Mouse (Mus musculus) cerebellum, postnatal 10 days (tissue): ENCODE results near the gene Fam222a.

Experiments used
- DNase-seq, 2 experiments: peaks; one replicate each; pipeline ENCODE4 v3.0.0; 2021; ENCODE audit warnings: mixed read lengths in 2 of 2

Gene Fam222a

DNA sequence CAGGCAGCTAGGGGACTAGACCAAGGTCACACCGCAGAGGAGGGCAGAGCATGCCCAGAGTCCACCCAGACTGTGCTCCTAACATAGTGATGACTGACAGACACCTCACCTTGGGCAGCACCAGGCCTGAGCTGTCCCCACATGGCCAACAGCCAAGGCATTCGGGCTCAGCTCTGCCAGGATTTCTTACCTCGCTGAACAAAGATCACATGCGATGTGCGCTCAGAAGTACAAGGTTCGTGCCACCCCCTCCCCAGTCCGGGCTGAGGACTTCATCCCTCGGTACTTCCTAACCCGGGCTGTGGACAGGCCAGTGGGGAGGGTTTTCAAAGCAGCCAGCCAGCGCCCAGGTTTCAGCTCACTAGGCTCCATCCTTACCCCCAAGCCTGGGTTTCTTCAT is 89.6 kb downstream of the Fam222a start:
- peak; percentile 68 to 70 for DNase-seq

DNA sequence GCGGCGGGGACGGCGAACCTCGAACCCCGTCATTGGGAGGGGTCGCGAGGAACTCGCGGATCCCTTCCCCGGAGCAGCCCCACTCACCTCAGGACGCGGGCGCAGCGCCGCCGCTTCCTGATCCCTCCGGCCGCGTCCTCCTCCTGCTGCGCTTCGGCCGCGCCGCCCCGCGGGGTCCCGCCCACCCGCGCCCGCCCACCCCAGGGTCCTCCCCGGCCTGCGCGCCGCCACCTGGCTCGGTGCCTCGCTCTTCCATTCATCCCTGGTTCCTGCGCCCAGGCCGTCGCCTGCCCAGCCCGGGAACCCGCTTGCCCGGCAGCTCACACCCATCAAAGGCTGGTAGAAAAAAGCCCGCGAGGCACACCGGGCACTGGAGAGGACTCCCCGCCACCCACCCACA is 90.4 kb downstream of the Fam222a start, which contains the start of gene Trpv4:
Gene Trpv4 (minus strand): TSS at position 167 of the 400 bp plus-strand sequence.
- DNase-seq, result no peak

DNA sequence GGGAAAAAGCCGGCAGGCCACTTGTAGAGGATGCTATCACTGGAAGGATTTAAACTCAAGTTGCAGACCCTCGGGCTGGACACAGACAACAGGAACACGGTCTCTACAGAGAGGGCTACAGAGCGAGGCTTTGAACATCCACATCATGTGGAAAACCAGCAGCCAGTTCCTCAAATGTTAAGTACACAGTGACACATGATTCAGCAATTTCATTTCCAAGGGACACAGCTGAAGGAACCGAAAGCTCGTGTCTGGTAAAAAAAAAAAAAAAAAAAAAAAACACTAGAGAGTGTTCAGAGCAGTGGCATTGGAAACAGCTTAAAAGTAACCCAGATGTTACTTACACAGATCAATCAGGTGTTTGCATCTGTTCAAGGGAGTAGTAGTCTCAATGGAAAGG is 93.2 kb downstream of the Fam222a start:
- DNase-seq, result no peak
